Mouse (Mus musculus) neural tube, embryonic 10.5 days (tissue): ENCODE results near the gene Entpd6.

Experiments used
- DNase-seq: peaks from one replicate; pipeline ENCODE4 v3.0.0-alpha.2; 2017; ENCODE audit warnings: low spot score; ENCODE audit errors: extremely low spot score

Entpd6 gene

DNA sequence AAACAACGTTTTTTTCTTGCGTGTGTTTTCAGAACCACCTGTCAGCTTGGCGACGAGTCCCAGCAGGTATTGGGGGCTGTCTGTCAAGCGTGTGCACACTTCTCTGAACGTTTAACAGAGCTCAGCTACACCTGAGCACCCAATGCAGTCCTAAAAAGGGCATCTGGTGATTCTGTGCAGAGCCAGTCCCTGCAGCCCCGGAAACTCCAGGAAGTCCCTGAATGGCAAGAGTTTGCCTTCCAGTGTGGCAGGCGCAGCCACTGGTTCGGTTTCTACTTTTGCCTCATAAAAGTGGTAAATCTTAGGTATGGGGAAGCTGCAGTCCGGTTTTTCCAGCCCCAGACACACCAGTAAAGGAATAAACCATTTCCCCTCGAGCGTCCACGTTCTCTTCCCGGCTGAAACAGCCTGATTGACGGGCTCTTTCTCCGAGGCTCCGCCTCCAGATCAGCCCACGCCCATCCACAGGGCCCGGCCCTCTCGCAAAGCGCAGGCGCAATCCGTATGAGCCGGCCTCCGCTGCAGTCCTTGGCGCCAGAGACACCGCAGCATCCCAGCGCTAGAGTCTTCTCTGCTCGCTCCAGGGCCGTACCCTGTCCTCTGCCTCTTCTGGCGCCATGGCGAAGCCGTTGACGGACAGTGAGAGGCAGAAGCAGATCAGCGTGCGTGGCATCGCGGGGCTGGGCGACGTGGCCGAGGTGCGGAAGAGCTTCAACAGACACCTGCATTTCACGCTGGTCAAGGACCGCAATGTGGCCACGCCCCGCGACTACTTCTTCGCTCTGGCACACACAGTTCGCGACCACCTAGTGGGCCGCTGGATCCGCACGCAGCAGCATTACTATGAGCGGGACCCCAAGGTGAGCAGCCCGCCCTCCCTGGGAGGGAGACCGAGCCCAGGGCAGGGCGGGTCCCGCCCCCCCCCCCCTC is 37.7 kb downstream of the Entpd6 start, which contains the start of gene Pygb:
Pygb (plus strand) TSS at position 485 of the 930 bp plus-strand sequence.
- DNase-seq, result peak; percentile 87

DNA sequence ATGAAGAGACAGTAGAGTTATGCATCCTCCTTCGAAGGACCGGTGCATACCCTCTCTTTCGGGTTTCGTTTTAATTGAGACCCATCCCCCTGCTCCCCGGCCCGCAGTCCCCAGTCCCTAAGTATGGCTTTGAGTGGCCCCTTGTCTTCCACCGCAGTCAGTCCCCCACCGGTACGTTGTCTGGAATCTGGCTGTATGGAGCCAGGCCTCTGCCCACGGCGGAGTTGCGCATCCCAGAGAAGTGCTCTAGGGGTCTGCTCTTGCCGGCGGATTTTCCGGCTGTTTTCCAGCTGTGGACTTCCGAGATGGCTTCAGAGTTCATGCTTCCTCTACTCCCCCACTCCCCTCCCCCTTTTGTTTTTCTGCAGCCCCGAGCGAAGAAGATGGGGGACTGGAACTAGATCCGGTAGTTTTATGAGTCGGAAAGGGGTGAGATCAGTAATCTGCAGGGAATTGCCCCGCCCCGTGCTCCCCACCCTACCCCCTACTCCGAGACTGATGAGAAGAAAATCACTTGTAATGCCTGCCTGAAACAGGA is 38.5 kb downstream of the Entpd6 start:
- DNase-seq, result peak; percentile 61

DNA sequence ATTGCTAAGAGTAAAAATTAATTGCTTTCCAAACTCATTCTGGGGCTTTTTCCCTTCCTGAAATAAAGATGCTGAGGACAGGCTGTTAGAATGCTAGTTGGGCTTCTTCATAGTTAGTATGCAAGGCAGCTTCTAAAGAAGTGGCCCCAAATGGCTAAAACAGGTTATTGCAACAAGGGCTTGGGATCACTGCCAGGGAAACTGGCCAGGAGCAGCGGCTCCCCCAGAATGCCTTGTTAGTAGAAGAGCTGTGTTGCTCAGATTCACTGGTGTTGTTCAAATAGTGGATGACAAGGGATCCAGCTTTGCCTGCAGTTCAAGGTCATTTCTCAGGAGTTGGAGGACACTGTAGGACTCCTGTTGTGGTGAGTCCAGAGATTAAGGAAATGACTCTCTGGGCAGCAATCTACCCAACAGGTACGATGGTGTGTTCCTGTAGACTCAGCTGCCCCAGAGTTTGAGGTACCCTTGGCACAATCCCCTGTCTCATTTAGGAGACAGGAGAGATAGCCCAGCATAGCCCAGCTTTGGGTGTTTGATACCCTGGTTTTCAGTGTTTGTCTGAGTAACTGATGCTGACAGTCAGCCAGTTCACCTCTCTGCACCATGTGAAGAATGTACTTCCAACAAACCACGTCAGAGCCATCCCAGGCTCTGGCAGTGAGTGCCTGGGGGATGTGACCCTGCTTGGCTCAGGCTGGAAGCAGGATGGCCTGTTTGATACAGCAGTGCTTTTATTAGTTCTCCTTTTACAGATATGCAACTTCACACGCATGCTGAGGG is 40.1 kb downstream of the Entpd6 start:
- no peak for DNase-seq

DNA sequence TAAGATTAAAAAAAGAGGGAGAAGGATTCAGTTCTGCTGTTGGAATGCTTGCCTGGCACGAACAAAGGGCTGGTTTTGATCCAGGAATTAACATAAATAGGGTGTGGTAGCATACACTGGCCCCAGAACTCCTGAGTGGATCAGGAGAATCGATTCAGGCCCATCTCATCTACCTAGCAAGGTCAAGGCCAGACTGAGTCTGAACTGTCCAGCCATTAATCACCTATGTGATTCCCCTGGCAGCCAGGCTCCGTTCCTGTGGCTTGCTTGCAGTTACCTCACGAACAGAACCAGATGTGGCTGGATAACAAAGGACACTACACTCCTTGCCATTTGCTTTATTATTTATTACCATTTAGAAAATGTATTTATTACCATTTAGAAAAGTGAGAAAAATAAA is 44.5 kb downstream of the Entpd6 start:
- no peak for DNase-seq

DNA sequence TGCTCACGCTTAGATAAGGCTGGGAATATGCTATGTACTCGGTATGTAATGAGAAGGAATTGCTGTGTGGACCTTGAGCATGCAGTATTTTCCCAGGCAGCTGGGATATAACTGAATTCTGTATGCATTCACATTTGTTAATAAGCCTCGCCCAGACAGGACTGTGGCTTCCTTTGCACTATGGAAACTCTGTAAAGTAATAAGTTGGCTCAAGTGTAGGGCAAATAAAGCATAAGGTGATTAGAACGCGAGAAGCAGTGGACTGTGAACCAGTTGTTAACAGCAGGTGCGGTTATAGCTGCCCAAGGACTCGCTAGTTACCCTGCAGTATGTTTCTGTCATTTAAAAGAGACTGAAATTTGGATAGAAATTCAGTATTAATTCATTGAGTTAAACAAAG is 49.2 kb downstream of the Entpd6 start:
- DNase-seq, result no peak

DNA sequence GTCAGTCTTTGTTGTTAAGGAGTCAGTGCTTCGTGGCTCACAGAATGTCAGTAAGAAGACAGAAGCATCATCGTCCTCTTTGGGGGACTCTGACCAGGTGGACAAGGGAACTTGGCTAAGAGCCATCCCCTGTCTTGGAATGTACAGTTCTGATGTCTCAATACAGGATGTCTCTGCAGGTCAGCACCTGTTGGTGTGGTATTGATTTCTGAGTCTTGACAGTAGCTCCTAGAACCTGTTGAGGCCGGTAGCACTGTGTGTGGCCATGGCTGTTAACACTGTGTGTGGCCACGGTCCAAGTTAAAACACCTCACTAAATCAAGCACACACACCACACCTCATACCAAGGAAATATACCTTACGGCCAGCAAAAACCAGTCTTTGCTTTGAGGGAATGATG is 51.8 kb downstream of the Entpd6 start:
- no peak for DNase-seq

DNA sequence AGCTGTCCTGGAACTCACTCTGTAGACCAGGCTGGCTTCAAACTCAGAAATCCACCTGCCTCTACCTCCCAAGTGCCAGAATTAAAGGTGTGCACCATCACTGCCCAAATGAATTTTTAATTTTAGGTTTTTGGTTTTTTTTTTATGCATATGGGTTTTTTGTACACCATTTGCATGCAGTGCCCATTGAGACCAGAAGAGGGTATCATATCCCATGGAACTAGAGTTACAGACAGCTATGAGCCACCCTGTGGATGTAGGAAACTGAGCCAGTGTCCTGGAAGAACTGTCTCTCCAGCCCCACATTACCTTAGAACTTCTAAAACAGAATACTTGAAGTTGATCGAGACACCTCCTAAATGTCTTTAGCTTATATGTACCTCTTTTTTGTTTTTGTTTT is 54.2 kb downstream of the Entpd6 start:
- DNase-seq, result no peak

DNA sequence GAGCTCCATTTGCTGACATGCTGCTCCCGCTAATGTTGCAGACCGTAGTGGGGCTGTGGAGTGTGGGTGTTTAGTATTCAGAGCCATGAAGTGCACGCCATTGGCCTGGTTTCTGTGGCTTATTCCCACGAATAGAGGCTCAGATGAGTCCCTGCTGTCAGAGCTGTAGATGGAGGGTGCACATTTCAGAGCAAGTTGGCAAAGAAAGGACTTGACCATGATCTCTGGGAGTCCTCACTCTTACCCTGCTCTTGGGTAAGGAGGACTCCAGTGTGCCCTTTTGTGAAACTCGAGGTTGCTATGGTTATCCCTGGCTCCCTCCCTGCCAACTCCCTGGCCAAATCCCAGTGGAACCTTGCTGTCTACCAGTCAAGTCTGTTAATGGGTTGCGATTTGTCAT is 59.5 kb downstream of the Entpd6 start:
- DNase-seq, result no peak

DNA sequence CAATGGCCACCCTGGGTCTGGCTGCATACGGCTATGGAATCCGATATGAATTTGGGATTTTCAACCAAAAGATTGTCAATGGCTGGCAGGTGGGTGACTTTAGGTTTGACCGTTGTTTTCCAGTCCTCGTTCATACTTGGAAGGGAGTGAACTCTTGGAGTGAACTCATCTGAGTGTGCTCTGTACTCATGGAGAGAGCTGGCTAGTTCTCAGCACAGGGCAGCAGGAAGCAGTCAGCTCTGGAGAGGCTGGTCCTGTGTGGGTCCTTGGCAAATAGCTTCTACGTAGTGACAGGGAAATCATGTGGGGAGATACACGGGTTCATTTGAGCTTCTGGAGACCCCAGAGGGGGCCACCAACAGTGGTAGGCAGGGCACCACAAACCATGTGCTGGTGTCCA is 60.0 kb downstream of the Entpd6 start:
- DNase-seq, result no peak

DNA sequence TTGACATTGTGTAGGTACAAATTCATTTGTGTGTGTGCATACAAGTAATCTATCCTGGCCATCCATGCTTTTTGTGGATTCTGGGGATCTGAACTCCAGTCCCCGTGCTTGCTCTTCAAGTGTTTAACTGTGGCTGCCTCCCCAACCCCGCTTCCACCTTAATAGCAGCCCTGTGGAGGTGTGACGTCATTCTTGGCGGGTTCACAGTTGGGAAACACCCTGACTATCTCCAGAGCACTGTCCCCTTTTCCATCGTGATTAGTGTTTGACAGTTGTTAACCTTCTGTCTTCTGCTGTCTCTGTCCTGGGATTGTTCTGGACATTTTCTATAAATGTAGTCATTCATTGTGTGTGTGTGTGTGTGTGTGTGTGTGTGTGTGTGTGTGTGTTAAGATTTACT is 61.8 kb downstream of the Entpd6 start:
- no peak for DNase-seq

DNA sequence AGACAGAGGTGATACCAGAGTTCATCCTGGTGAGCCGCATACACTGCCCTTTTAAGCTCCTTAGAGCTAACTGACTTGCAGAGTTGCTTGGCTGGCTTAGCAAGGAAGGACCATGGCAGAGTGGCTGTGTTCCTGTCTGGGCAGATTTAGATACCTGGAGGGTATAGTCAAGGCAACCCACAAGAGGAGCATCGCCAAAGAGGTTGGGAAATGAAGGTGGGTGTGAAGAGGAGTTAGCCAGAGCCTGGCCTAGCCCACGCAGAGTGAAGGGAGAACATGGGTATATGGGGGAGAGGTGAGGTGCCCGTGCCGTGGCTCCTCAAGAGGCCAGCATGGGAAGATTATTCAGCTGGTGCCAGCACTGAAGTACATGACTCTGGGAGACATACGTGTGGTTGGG is 64.0 kb downstream of the Entpd6 start:
- DNase-seq, result no peak

DNA sequence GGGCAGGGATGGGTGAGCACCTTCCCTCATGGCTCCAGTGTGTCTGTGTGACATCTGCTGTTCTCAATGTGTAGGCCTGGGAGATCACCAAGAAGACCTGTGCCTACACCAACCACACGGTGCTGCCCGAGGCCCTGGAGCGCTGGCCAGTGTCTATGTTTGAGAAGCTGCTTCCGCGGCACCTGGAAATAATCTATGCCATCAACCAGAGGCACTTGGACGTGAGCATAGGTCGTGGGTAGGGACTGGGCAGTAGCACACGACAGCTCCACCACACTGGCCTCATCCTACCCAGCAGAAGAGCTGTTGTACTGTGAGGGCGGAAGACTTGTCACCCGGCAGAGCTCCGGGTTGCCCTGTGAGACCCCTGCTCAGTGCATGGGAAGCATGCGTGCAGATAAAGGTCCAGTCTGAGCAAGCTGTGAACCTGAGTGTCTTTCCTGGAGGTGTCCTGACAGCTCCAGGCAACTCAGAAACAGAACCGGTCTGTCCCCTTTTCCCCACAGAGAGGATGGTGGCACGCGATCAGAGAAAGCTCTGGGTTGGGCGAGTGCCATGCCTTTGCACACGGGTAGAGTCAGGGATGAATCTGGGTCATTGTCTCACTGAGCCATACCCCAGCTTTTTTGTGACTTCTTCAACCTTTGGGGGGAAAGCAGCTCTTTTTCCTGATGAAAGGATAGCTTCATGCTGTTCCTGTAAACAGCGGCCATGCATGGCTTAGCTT is 68.0 kb downstream of the Entpd6 start:
- no peak for DNase-seq

DNA sequence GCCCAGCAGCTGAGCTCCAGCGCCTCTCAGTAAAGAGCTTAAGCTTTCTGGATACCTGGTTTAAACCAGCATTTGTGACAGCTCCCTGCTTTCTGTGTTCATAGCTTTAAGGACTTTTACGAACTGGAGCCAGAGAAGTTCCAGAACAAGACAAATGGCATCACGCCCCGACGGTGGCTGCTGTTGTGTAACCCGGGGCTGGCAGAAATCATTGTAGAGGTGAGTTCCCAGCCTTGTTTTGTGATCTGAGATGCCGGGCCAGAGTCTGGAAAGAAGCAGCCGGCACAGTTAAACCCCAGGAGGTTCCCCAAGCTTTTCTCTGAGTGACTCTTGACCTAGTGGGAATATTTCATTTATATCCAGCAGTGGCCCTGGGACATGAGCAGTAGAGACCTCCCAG is 69.9 kb downstream of the Entpd6 start:
- no peak for DNase-seq

DNA sequence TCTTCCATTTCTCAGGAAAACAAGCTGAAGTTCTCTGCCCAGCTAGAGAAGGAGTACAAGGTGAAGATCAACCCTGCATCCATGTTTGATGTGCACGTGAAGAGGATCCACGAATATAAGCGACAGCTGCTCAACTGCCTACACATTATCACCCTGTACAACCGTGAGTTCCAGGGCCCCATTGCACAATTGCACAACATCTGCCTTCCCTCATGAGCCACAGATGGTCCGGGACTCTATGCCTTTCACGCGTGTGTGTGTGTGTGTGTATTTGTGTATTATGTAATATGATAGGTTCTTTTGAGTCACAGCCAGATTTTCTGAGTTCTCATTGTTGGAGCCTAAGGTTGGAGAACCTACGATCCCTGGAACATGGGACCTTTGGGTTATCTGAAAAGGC is 71.9 kb downstream of the Entpd6 start:
- no peak for DNase-seq
